Mouse (Mus musculus) myocyte (in vitro differentiated cells): Measurements from ENCODE around the gene Cblb. TPM values are rescaled to one million over a fixed set of nuclear protein-coding genes. Genes with fewer than 3 reads are reported as not detected.

Experiments
- H3K27me3 ChIP-seq: one replicate; pipeline ENCODE4 v1.6.1; 2011; ENCODE audit not compliant: control insufficient read depth, insufficient read depth, insufficient read length
- H3K36me3 ChIP-seq: one replicate; pipeline ENCODE4 v1.6.1; 2011; ENCODE audit not compliant: control insufficient read depth, insufficient read depth
- H3K4me2 ChIP-seq: one replicate; pipeline ENCODE4 v1.6.1; 2011; ENCODE audit warnings: low read depth, control low read depth
- H3K4me3 ChIP-seq: one replicate; pipeline ENCODE4 v1.5.1; 2011; ENCODE audit warnings: mild to moderate bottlenecking, control low read depth, moderate library complexity
- H3K79me2 ChIP-seq: one replicate; pipeline ENCODE4 v1.6.1; 2011; ENCODE audit not compliant: control insufficient read depth, insufficient read depth
- H3ac ChIP-seq: one replicate; pipeline ENCODE4 v1.6.1; 2011; ENCODE audit not compliant: control insufficient read depth, insufficient read length
- CEBPB ChIP-seq: IDR thresholded peaks from 2 replicates; pipeline ENCODE4 v1.6.1; 2011; ENCODE audit warnings: mild to moderate bottlenecking, moderate library complexity; ENCODE audit not compliant: poor library complexity, insufficient read depth, severe bottlenecking
- E2F4 ChIP-seq: IDR thresholded peaks from one replicate; pipeline ENCODE4 v1.6.1; 2011; ENCODE audit warnings: mild to moderate bottlenecking, control low read depth, moderate library complexity; ENCODE audit not compliant: insufficient read depth
- MAX ChIP-seq: IDR thresholded peaks from one replicate; pipeline ENCODE4 v1.6.1; 2011; ENCODE audit warnings: low read depth, mild to moderate bottlenecking, control low read depth
- MYOD1 ChIP-seq, 3 experiments: IDR thresholded peaks; one replicate each; pipeline ENCODE4 v1.6.1; 2011; ENCODE audit warnings: control low read depth in 2 of 3, low read depth in 2 of 3, mild to moderate bottlenecking in 2 of 3, moderate library complexity in 1 of 3; ENCODE audit not compliant: insufficient read length in 2 of 3, control insufficient read depth in 1 of 3
- MYOG ChIP-seq, 3 experiments: IDR thresholded peaks; one replicate each; pipeline ENCODE4 v1.6.1; 2011; ENCODE audit warnings: control low read depth in 2 of 3, low read depth in 2 of 3, mild to moderate bottlenecking in 2 of 3; ENCODE audit not compliant: insufficient read length in 2 of 3, control insufficient read depth in 1 of 3, insufficient read depth in 1 of 3
- POLR2A ChIP-seq: IDR thresholded peaks from one replicate; pipeline ENCODE4 v1.6.1; 2011; ENCODE audit warnings: low read depth, mild to moderate bottlenecking, control low read depth, moderate library complexity; ENCODE audit not compliant: insufficient read length
- POLR2AphosphoS2 ChIP-seq: IDR thresholded peaks from one replicate; pipeline ENCODE4 v1.6.1; 2011; ENCODE audit warnings: low read depth, control low read depth; ENCODE audit not compliant: insufficient read length
- REST ChIP-seq: IDR thresholded peaks from one replicate; pipeline ENCODE4 v1.6.1; 2011; ENCODE audit warnings: mild to moderate bottlenecking, control low read depth, moderate library complexity; ENCODE audit not compliant: insufficient read depth, insufficient read length
- SRF ChIP-seq: IDR thresholded peaks from one replicate; pipeline ENCODE4 v1.6.1; 2011; ENCODE audit warnings: low read depth; ENCODE audit not compliant: control insufficient read depth, insufficient read length
- TCF12 ChIP-seq: IDR thresholded peaks from one replicate; pipeline ENCODE4 v1.6.1; 2011; ENCODE audit warnings: mild to moderate bottlenecking, control low read depth; ENCODE audit not compliant: poor library complexity, insufficient read depth, severe bottlenecking
- TCF3 ChIP-seq: IDR thresholded peaks from one replicate; pipeline ENCODE4 v1.6.1; 2011; ENCODE audit warnings: low read depth, control low read depth; ENCODE audit not compliant: insufficient read length
- USF1 ChIP-seq: IDR thresholded peaks from one replicate; pipeline ENCODE4 v1.6.1; 2011; ENCODE audit warnings: low read depth, mild to moderate bottlenecking, control low read depth, moderate library complexity
- polyA plus RNA-seq: library from polyadenylated mRNA; unstranded; fragments of >200 nt; fragmentation: generic; extraction: Trizol; gene quantifications from one replicate; pipeline ENCODE4 v1.2.1, GENCODE M21; 2012; ENCODE audit warnings: missing spikeins

Cblb gene
- polyA plus RNA-seq, 1 experiment = 7.7 TPM

- Histone ChIP-seq H3ac (no peak overlapping the region), H3K79me2 (no peaks in the 10 kb centered on the region), H3K36me3 (no peaks in the 10 kb centered on the region), H3K4me2 (no peak overlapping the region), H3K4me3 (no peak overlapping the region), H3K27me3 (no peaks in the 10 kb centered on the region)
- no peak for TF ChIP-seq POLR2A
Measured at GRCm38 (mm10) chr16:52012984-52013383, 18.0 kb upstream of the Cblb start.

DNA sequence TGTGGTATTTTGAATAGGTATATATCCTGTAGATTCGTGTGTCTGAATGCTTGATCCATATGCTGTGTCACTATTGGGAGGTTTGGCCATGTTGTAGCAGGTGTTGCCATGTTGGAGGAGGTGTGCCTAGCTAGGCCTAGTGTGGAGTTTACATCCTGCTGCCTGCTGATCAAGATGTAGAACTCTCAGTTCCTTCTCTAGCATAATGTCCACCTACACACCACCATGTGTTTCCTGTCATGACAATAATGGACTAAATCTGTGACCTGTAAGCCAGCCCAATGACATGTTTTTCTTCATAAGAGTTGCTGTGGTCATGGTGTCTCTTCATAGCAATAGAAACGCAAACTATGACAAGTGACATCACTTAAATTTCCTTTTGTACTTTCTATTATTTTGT lies 17.2 kb upstream of the Cblb start:
- no peaks in the 10 kb centered on the region for H3K79me2 ChIP-seq
- TF ChIP-seq SRF = no peak
- no peak for TF ChIP-seq USF1
- TF ChIP-seq TCF12 = no peak
- no peak for TF ChIP-seq REST
- TF ChIP-seq CEBPB = no peak
- no peak for TF ChIP-seq MYOD1 (IDR thresholded peaks at IDR 0.05; ENCODE audit: control insufficient read depth in 1 of 3, insufficient read length in 2 of 3, low read depth in 2 of 3)
- no peak for TF ChIP-seq E2F4
- TF ChIP-seq POLR2AphosphoS2 = no peak
- no peaks in the 10 kb centered on the region for H3K36me3 ChIP-seq
- no peak overlapping the region for H3K4me3 ChIP-seq
- H3K27me3 ChIP-seq = no peaks in the 10 kb centered on the region
- H3K4me2 ChIP-seq = no peak overlapping the region
- H3ac ChIP-seq = no peak overlapping the region

DNA sequence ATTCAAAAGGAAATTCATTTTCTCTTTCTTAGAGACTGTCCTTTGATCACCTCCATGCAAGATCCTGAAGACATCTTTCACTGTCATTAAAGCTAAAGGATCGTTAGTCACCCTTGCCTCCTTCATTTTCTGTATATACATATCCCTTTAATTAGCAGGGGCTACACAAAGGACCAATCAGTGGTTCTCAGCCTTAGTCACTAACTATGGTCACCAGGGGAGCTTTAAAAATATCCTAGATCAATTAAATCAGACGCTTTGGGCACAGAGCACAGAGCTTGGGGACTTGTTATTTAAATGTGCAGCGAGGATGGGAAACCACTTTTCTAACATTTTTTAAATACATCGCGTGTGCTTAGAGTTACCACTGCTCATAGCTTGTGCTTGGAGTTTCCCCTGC lies 7.6 kb upstream of the Cblb start:
- H3K4me2 ChIP-seq = no peak overlapping the region
- H3K79me2 ChIP-seq = no peaks in the 10 kb centered on the region
- no peak overlapping the region for H3K4me3 ChIP-seq
- no peaks in the 10 kb centered on the region for H3K27me3 ChIP-seq
- H3ac ChIP-seq = no peak overlapping the region
- no peaks in the 10 kb centered on the region for H3K36me3 ChIP-seq
- TF ChIP-seq REST (no peak), CEBPB (no peak), POLR2AphosphoS2 (no peak), MYOG (IDR thresholded peaks at IDR 0.05; ENCODE audit: control insufficient read depth in 1 of 3, insufficient read depth in 1 of 3, insufficient read length in 2 of 3, low read depth in 2 of 3) (no peak), TCF12 (no peak), SRF (no peak), MYOD1 (IDR thresholded peaks at IDR 0.05; ENCODE audit: control insufficient read depth in 1 of 3, insufficient read length in 2 of 3, low read depth in 2 of 3) (no peak), E2F4 (no peak)

GRCm38 (mm10) chr16:52027326-52027725 lies 3.7 kb upstream of the Cblb start:
- peaks cover 5% of the 10 kb centered on the region for H3K79me2 ChIP-seq
- H3K27me3 ChIP-seq = no peaks in the 10 kb centered on the region
- TF ChIP-seq REST = no peak
- TF ChIP-seq MAX = no peak
- TF ChIP-seq SRF = no peak
- no peak for TF ChIP-seq USF1
- no peak for TF ChIP-seq CEBPB
- H3K4me3 ChIP-seq = no peak overlapping the region
- H3K4me2 ChIP-seq = no peak overlapping the region
- no peak overlapping the region for H3ac ChIP-seq
- H3K36me3 ChIP-seq = no peaks in the 10 kb centered on the region

DNA sequence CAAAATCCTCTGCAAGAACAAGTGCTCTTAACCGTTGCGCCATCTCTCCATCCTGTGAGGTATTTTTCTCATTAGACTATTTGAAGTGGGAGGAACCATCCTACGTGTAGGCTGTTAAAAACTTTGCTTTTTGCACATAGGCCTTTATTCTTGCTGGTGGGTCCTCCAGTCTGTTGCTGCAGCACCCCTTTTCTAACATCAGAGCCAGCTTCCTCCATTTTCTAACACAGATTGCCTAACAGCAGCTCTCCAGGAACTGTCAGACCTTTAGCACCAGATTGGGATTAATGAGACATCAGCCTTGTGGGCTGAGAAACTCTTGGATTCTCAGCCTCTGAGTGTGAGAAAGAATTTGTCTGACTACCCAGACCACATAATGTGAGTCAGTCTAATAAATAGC lies 2.0 kb upstream of the Cblb start:
- Histone ChIP-seq H3ac (no peak overlapping the region), H3K36me3 (no peaks in the 10 kb centered on the region), H3K4me3 (no peak overlapping the region), H3K27me3 (no peaks in the 10 kb centered on the region), H3K4me2 (no peak overlapping the region), H3K79me2 (peaks cover 17% of the 10 kb centered on the region)
- TF ChIP-seq POLR2A (no peak), REST (no peak), MAX (no peak), USF1 (no peak), SRF (no peak), E2F4 (no peak), CEBPB (no peak), TCF3 (no peak), MYOD1 (IDR thresholded peaks at IDR 0.05; ENCODE audit: control insufficient read depth in 1 of 3, insufficient read length in 2 of 3, low read depth in 2 of 3) (no peak), POLR2AphosphoS2 (no peak)

GRCm38 (mm10) chr16:52031712-52032251 lies 757 bp downstream of the Cblb start:
- H3K4me3 ChIP-seq = peak overlapping the region; percentile 83
- TF ChIP-seq REST (no peak), MYOD1 (IDR thresholded peaks at IDR 0.05; ENCODE audit: control insufficient read depth in 1 of 3, insufficient read length in 2 of 3, low read depth in 2 of 3) (peak in 2 of 3 experiments; percentile 64 to 85), CEBPB (no peak), SRF (no peak), E2F4 (no peak), MAX (no peak), MYOG (IDR thresholded peaks at IDR 0.05; ENCODE audit: control insufficient read depth in 1 of 3, insufficient read depth in 1 of 3, insufficient read length in 2 of 3, low read depth in 2 of 3) (peak; percentile 72 to 93 (median 76)), TCF12 (no peak), POLR2AphosphoS2 (no peak), POLR2A (peak; percentile 40), TCF3 (no peak), USF1 (no peak)
- peak overlapping the region; percentile 37 for H3K4me2 ChIP-seq
- peaks cover 32% of the 10 kb centered on the region for H3K79me2 ChIP-seq
- no peaks in the 10 kb centered on the region for H3K36me3 ChIP-seq
- H3K27me3 ChIP-seq = no peaks in the 10 kb centered on the region
- H3ac ChIP-seq = peak overlapping the region; percentile 41
